Mouse (Mus musculus) CH12.LX (cell line): ENCODE measurements at regions not wholly inside any gene's neighbourhood (a gene's known extent, or its start where the extent isn't known, plus 50 kb on each side); places are given as distances from the start of the nearest gene placed in this dataset.
A peak's percentile ranks its signal among the peaks of the same experiment; 100 is the strongest.

Experiments used
- DNase-seq: peaks from one replicate; pipeline ENCODE4 v3.0.0-alpha.2; 2013; ENCODE audit errors: extremely low read depth
- H3K27ac ChIP-seq: 2 replicates; pipeline ENCODE4 v1.5.1; 2012; ENCODE audit warnings: low read depth, mild to moderate bottlenecking, control low read depth, moderate library complexity; ENCODE audit not compliant: insufficient read depth
- H3K27me3 ChIP-seq: replicated peaks from 2 replicates; pipeline ENCODE3; 2012; ENCODE audit warnings: inconsistent platforms
- H3K36me3 ChIP-seq, 2 experiments: replicated peaks in 1 of 2; 2 replicates each; pipeline versions ENCODE3 to v1.6.1; 2012; ENCODE audit warnings: inconsistent platforms in 1 of 2, low read length in 1 of 2, mild to moderate bottlenecking in 1 of 2, mixed read lengths in 1 of 2, moderate library complexity in 1 of 2; ENCODE audit not compliant: control insufficient read depth in 1 of 2, insufficient read depth in 1 of 2
- H3K4me1 ChIP-seq, 2 experiments: 2 replicates each; pipeline ENCODE4 v1.6.1; 2012; ENCODE audit warnings: inconsistent platforms in 1 of 2, moderate library complexity in 1 of 2; ENCODE audit not compliant: insufficient read depth in 2 of 2, control insufficient read depth in 1 of 2
- H3K4me2 ChIP-seq: 2 replicates; pipeline ENCODE4 v1.6.1; 2012; ENCODE audit warnings: low read depth, mild to moderate bottlenecking, control low read depth; ENCODE audit not compliant: poor library complexity, insufficient read depth, severe bottlenecking
- H3K4me3 ChIP-seq, 3 experiments: fragments of 150-350 bp in 1 of 3; sonication (generic) in 1 of 3; replicated peaks in 1 of 3; 2 replicates each; pipeline versions ENCODE3 to v1.5.1; 2011 to 2012; ENCODE audit warnings: low read depth in 2 of 3, low read length in 2 of 3, mild to moderate bottlenecking in 2 of 3, moderate library complexity in 2 of 3, control low read depth in 1 of 3, improper control_type of control experiment in 1 of 3, inconsistent platforms in 1 of 3, mixed read lengths in 1 of 3; ENCODE audit not compliant: poor library complexity in 1 of 3
- H3K79me2 ChIP-seq: replicated peaks from 2 replicates; pipeline ENCODE4 v1.6.1; 2012; ENCODE audit warnings: mild to moderate bottlenecking, moderate library complexity; ENCODE audit not compliant: control insufficient read depth, poor library complexity, insufficient read depth, severe bottlenecking; ENCODE audit errors: extremely low read depth
- H3K9ac ChIP-seq: 2 replicates; pipeline ENCODE4 v1.6.1; 2012; ENCODE audit warnings: low read depth, mild to moderate bottlenecking, control low read depth, moderate library complexity; ENCODE audit not compliant: insufficient read depth
- H3K9me3 ChIP-seq: replicated peaks from 2 replicates; pipeline ENCODE3; 2012; ENCODE audit warnings: low read length, inconsistent platforms, mixed read lengths
- BHLHE40 ChIP-seq: IDR thresholded peaks from 2 replicates; pipeline ENCODE4 v1.6.1; 2011; ENCODE audit warnings: mild to moderate bottlenecking, low read depth, low read length, improper control_type of control experiment
- CTCF ChIP-seq, 2 experiments: IDR thresholded peaks in 1 of 2; conservative IDR thresholded peaks in 1 of 2; 2 replicates each; pipeline ENCODE4 v1.5.1; 2011 to 2012; ENCODE audit warnings: low read depth in 2 of 2, low read length in 2 of 2, improper control_type of control experiment in 1 of 2, inconsistent platforms in 1 of 2, mild to moderate bottlenecking in 1 of 2, moderate library complexity in 1 of 2
- E2F4 ChIP-seq: IDR thresholded peaks from 2 replicates; pipeline ENCODE4 v1.6.1; 2011; ENCODE audit warnings: low read depth, low read length, improper control_type of control experiment; ENCODE audit not compliant: insufficient replicate concordance
- EP300 ChIP-seq: IDR thresholded peaks from 2 replicates; pipeline ENCODE4 v1.6.1; 2011; ENCODE audit warnings: low read length, improper control_type of control experiment
- ETS1 ChIP-seq: conservative IDR thresholded peaks from 2 replicates; pipeline ENCODE4 v1.6.1; 2012; ENCODE audit warnings: low read depth, mild to moderate bottlenecking, inconsistent platforms, low read length, improper control_type of control experiment, moderate library complexity
- GABPA ChIP-seq: IDR thresholded peaks from 2 replicates; pipeline ENCODE4 v1.6.1; 2012; ENCODE audit warnings: low read depth, low read length, improper control_type of control experiment, inconsistent platforms; ENCODE audit not compliant: insufficient replicate concordance
- MAFK ChIP-seq: IDR thresholded peaks from 2 replicates; pipeline ENCODE4 v1.6.1; 2011; ENCODE audit warnings: low read length, improper control_type of control experiment; ENCODE audit not compliant: insufficient replicate concordance
- MAX ChIP-seq: IDR thresholded peaks from 2 replicates; pipeline ENCODE4 v1.6.1; 2011; ENCODE audit warnings: low read length, improper control_type of control experiment
- MAZ ChIP-seq: IDR thresholded peaks from 2 replicates; pipeline ENCODE4 v1.6.1; 2012; ENCODE audit warnings: low read depth, mild to moderate bottlenecking, inconsistent platforms, low read length, improper control_type of control experiment, moderate library complexity
- MXI1 ChIP-seq: IDR thresholded peaks from 2 replicates; pipeline ENCODE4 v1.6.1; 2011; ENCODE audit warnings: mild to moderate bottlenecking, low read depth, low read length, improper control_type of control experiment
- MYC ChIP-seq: IDR thresholded peaks from 2 replicates; pipeline ENCODE4 v1.6.1; 2011; ENCODE audit warnings: low read depth, mild to moderate bottlenecking, improper control_type of control experiment, low read length
- NRF1 ChIP-seq: IDR thresholded peaks from 2 replicates; pipeline ENCODE4 v1.6.1; 2014; ENCODE audit warnings: low read depth, mild to moderate bottlenecking, inconsistent platforms, low read length, improper control_type of control experiment, moderate library complexity
- POLR2A ChIP-seq: IDR thresholded peaks from 2 replicates; pipeline ENCODE4 v1.6.1; 2011; ENCODE audit warnings: low read depth, mild to moderate bottlenecking, improper control_type of control experiment, low read length
- POLR2AphosphoS2 ChIP-seq: IDR thresholded peaks from 2 replicates; pipeline ENCODE4 v1.6.1; 2011; ENCODE audit warnings: low read depth, low read length, improper control_type of control experiment
- RAD21 ChIP-seq: IDR thresholded peaks from 2 replicates; pipeline ENCODE4 v1.6.1; 2011; ENCODE audit warnings: low read depth, mild to moderate bottlenecking, low read length, improper control_type of control experiment, moderate library complexity
- RCOR1 ChIP-seq: conservative IDR thresholded peaks from 2 replicates; pipeline ENCODE4 v1.6.1; 2012; ENCODE audit warnings: low read depth, mild to moderate bottlenecking, inconsistent platforms, low read length, improper control_type of control experiment
- SIN3A ChIP-seq: IDR thresholded peaks from 2 replicates; pipeline ENCODE4 v1.6.1; 2012; ENCODE audit warnings: low read length, improper control_type of control experiment, inconsistent platforms
- SMC3 ChIP-seq: IDR thresholded peaks from 2 replicates; pipeline ENCODE4 v1.6.1; 2011; ENCODE audit warnings: low read depth, low read length, improper control_type of control experiment
- TCF12 ChIP-seq: IDR thresholded peaks from 2 replicates; pipeline ENCODE4 v1.6.1; 2014; ENCODE audit warnings: low read depth, mild to moderate bottlenecking, inconsistent platforms, low read length, improper control_type of control experiment
- UBTF ChIP-seq: IDR thresholded peaks from 2 replicates; pipeline ENCODE4 v1.6.1; 2012; ENCODE audit warnings: low read depth, mild to moderate bottlenecking, inconsistent platforms, low read length, improper control_type of control experiment, moderate library complexity
- ZC3H11A ChIP-seq: IDR thresholded peaks from 2 replicates; pipeline ENCODE4 v1.6.1; 2012; ENCODE audit warnings: low read depth, mild to moderate bottlenecking, inconsistent platforms, low read length, improper control_type of control experiment
- ZKSCAN1 ChIP-seq: IDR thresholded peaks from 2 replicates; pipeline ENCODE4 v1.6.1; 2012; ENCODE audit warnings: low read depth, inconsistent platforms, low read length, improper control_type of control experiment, borderline replicate concordance
- ZNF384 ChIP-seq: IDR thresholded peaks from 2 replicates; pipeline ENCODE4 v1.6.1; 2012; ENCODE audit warnings: low read depth, low read length, improper control_type of control experiment, inconsistent platforms
- dilution Hi-C: fragments of 300-500 bp; cut with MboI; formaldehyde crosslinking; loops from 2 replicates; pipeline ENCODE4 v1.14.3; 2020; ENCODE audit warnings: low sequenced_read_pairs; ENCODE audit not compliant: extremely low pct_unique_long_range_greater_than_20kb, extremely low pct_ligation_motif_present
- in situ Hi-C: fragments of 300-500 bp; cut with MboI; formaldehyde crosslinking; loops from 3 replicates; pipeline ENCODE4 v1.14.3; 2019; ENCODE audit warnings: low sequenced_read_pairs, low pct_ligation_motif_present, low pct_unique_long_range_greater_than_20kb, mixed read lengths

DNA sequence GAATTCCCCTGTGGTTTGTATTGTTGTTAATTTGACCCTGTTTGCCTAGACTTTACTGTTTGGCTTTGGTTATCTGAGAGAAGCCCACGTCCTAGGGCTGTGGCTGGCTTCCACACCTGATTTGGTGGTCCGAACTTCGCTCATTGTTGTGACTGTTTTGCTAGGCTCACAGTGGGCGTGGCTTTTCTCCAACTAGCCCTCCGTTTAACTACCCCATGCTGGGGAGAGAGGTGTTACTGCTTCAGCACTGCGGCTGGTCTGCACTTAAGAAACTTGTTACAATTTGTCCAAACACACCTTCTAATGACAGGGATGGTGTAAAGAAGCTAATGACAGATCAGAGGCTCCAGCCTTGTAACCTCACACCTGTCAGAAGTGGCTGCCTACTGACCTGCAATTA is 64.7 kb upstream of the Fxr1 start:
- in situ Hi-C loops: no loop called here
- peak overlapping the region; percentile 11; the same call in 1 of the 2 replicates for H3K4me2 ChIP-seq
- TF ChIP-seq POLR2AphosphoS2 (no peak), UBTF (no peak)
- dilution Hi-C loops: no loop called here
- no peak for DNase-seq
- H3K4me1 ChIP-seq: peaks cover 4 to 21% of the 10 kb centered on the region in 2 experiments; a peak in 2 of 4 replicates
- no peak overlapping the region for H3K9ac ChIP-seq
- no peaks in the 10 kb centered on the region for H3K27me3 ChIP-seq
- H3K79me2 ChIP-seq: no peaks in the 10 kb centered on the region
- H3K9me3 ChIP-seq: no peaks in the 10 kb centered on the region
- no peak overlapping the region for H3K27ac ChIP-seq
- H3K4me3 ChIP-seq: no peak overlapping the region
- H3K36me3 ChIP-seq: no peaks in the 10 kb centered on the region

DNA sequence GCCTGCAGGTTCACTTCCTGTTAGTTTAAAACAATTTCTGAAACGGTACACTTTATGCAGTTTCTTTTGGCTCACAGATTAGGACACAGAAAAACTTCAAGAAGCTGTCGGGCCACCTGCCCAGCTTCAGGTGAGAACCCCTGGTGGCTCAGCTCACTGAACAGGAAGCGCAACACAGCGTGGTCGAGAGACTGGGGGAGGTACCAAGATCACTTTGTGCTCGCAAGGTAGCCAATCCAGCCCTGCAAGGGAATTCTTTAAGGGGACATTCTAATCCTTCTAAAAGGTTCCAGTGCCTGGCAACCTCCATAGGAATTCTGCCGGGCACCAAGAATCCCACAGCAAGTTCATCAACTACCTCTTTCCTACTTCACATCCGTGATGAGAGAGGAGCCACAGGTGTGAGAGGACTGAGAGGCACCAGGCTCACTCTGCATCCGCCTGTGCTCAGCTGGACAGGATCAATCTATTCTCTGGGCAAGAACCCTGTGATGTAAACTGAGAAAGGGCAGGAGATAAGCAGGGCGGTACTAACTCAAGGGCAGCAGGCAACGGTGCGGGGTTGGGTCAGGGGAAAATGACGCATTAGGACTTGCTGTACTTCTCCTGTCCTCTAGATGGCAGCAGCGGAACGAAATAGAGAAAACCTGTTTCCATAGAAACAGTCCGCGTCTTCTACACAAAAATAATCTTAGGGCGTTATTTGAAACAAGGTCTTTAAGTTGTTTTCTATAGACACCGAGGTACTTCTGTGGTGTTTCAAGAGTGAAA is 63.7 kb upstream of the Fxr1 start:
- H3K9ac ChIP-seq: no peak overlapping the region
- in situ Hi-C loops (no loop called here), dilution Hi-C loops (no loop called here)
- no peaks in the 10 kb centered on the region for H3K9me3 ChIP-seq
- H3K27me3 ChIP-seq: no peaks in the 10 kb centered on the region
- H3K4me2 ChIP-seq: peak overlapping the region; percentile 93
- TF ChIP-seq MXI1 (peak; percentile 83), SIN3A (0 out of 2 replicates have a peak, but pooled peaks have one; percentile 49), MAZ (no peak), ZNF384 (no peak), RAD21 (peak; percentile 95), TCF12 (0 out of 2 replicates have a peak, but pooled peaks have one; percentile 10), CTCF (conservative IDR thresholded peaks at IDR 0.05 in 1 of 2, IDR thresholded peaks at IDR 0.05 in 1 of 2; ENCODE audit: low read depth in 2 of 2, low read length in 2 of 2) (peak; percentile 84 to 87), SMC3 (peak; percentile 64)
- no peak overlapping the region for H3K27ac ChIP-seq
- peak overlapping the region in 2 of 3 experiments; percentile 15 to 33 for H3K4me3 ChIP-seq
- H3K4me1 ChIP-seq: peaks cover 4 to 21% of the 10 kb centered on the region in 2 experiments; a peak in 2 of 4 replicates
- no peaks in the 10 kb centered on the region for H3K36me3 ChIP-seq
- DNase-seq: peak; percentile 92
- no peaks in the 10 kb centered on the region for H3K79me2 ChIP-seq

DNA sequence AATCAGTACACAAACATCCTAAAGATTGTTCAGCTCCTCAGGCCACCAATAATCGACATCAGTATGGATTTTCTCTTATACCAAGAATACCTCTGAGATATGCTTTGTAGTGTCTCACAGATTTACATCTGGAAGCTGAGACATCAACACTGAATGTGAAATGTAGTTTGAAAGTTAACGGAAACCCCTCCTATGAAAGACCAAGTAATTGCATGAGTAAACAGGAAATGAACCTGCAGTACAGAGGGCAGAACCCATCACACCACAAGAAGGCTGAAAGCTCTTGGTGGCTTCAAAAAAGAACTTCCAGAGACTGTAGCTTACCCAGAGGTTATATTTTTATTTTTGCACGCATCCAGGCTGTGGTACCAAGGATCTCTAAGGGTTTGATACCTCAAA is 63.1 kb upstream of the Fxr1 start:
- DNase-seq: no peak
- Histone ChIP-seq H3K4me1 (peaks cover 4 to 21% of the 10 kb centered on the region in 2 experiments; a peak in 2 of 4 replicates), H3K27me3 (no peaks in the 10 kb centered on the region)
- dilution Hi-C loops (no loop called here), in situ Hi-C loops (no loop called here)
- no peak for TF ChIP-seq POLR2A
- no peak for TF ChIP-seq SIN3A
- no peak for TF ChIP-seq NRF1
- no peak for TF ChIP-seq ETS1
- TF ChIP-seq ZKSCAN1: no peak
- no peak for TF ChIP-seq ZC3H11A
- no peak for TF ChIP-seq MAZ
- no peak for TF ChIP-seq MAX
- no peak for TF ChIP-seq GABPA
- TF ChIP-seq E2F4: no peak
- no peak for TF ChIP-seq MAFK
- no peak for TF ChIP-seq EP300
- TF ChIP-seq BHLHE40: no peak
- TF ChIP-seq RCOR1: no peak
- TF ChIP-seq UBTF: no peak
- TF ChIP-seq MYC: no peak
- TF ChIP-seq, all 38 proteins: peak for 0
- Histone ChIP-seq H3K79me2 (no peaks in the 10 kb centered on the region), H3K9me3 (no peaks in the 10 kb centered on the region), H3K27ac (no peak overlapping the region), H3K4me3 (no peak overlapping the region), H3K9ac (no peak overlapping the region), H3K36me3 (no peaks in the 10 kb centered on the region), H3K4me2 (peak overlapping the region; percentile 93; the same call in 1 of the 2 replicates)
